Mouse (Mus musculus) lung, adult 2 months (tissue): ENCODE measurements around the gene Cacna1a.

Source experiments
- CTCF ChIP-seq: fragments of 200-500 bp; IDR thresholded peaks from 2 replicates; pipeline ENCODE4 v1.5.1; 2011; ENCODE audit warnings: mild to moderate bottlenecking, low read length, control low read depth; ENCODE audit not compliant: insufficient read depth
- POLR2A ChIP-seq: fragments of 200-500 bp; IDR thresholded peaks from 2 replicates; pipeline ENCODE4 v1.6.1; 2011; ENCODE audit warnings: low read depth, mild to moderate bottlenecking, control low read depth, low read length, borderline replicate concordance; ENCODE audit errors: extremely low read depth

- no peak for TF ChIP-seq CTCF
- no peak for TF ChIP-seq POLR2A
Measured at GRCm38 (mm10) chr8:84630145-84630544, 241.9 kb downstream of the Cacna1a start.
